Mouse (Mus musculus) urinary bladder, postnatal 4 days (tissue): ENCODE measurements at regions not wholly inside any gene's neighbourhood (a gene's known extent, or its start where the extent isn't known, plus 50 kb on each side); places are given as distances from the start of the nearest gene placed in this dataset.
"Not testable (repeated sequence)": the region's sequence is repeated elsewhere in the genome, so short reads cannot be mapped to it uniquely, and the experiment has no call there.

Experiments used
- DNase-seq, 2 experiments: peaks; one replicate each; pipeline ENCODE4 v3.0.0; 2021 to 2022; ENCODE audit warnings: low spot score in 2 of 2

DNA sequence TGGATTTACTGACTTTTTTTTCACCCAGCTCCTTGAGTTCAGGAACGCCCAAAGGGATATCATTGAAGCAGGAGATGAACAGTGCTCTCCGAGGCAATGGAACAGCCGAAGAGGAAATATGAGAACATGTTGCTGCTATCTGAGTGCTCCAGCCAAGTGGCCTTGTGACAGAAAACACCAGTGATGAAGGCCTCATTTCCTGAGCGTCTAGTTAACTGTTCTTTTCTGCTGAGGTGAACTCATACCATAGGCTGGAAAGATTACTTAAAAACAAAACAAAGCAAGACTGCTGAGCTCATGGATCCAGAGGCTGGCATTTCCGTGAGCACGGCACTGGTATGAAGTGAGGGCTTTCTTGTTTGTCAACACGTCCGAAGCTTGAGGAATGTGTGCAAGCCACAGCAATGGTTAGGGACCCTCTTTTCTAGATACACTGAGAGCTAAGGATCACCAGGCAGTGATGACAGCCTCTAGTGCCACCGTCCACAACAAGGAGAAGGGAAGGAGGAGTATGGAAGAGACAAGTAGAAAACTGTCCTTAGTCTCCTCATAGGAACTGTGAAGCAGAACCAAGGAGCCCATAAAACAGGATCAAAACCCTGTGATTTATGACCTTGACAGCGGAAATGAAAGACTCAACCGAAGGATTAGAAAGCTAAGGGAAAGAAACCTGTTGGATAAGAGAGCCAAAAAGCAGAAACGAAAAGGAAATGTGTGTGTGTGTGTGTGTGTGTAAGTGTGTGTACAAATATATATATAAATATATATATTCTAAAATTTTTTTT, 200.4 kb downstream of the Fam43a start:
- DNase-seq = peak in 1 of 2 experiments; percentile 44

DNA sequence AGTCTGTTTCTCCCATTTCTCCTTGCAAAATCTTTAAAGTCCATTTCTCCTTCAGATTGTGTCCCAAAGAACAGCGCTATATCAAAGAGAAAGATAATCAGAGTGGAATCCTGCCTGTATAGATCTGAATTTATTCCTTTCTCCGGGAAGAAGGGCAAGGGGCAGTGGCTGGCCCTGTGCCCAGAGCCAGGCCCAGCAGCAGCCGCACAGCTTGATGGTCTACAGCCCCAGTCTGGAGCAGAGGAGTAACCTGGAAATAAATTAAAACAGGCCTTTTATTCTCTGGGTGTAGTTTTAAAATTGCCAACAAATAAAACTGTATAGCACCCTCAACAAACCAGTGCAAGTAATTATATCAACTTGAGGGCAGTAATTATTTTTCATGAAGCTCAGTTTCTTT, 204.5 kb downstream of the Fam43a start:
- peak in 1 of 2 experiments; percentile 49 for DNase-seq

DNA sequence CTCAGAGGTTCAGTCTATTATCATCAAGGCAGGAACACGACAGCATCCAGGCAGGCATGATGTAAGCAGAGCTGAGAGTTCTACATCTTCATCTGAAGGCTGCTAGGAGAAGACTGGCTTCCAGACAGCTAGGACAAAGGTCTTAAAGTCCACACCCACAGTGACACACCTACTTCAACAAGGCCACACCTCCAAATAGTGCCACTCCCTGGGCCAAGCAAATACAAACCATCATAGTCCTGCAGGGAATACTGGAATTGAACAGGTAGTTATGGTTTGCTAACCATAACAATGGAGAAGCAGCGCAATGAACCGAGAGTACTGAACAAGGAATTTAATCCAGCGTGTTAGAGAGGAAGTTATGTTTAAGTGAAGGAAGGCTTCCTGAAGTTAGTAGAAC, 206.7 kb downstream of the Fam43a start:
- not testable (repeated sequence) for DNase-seq

DNA sequence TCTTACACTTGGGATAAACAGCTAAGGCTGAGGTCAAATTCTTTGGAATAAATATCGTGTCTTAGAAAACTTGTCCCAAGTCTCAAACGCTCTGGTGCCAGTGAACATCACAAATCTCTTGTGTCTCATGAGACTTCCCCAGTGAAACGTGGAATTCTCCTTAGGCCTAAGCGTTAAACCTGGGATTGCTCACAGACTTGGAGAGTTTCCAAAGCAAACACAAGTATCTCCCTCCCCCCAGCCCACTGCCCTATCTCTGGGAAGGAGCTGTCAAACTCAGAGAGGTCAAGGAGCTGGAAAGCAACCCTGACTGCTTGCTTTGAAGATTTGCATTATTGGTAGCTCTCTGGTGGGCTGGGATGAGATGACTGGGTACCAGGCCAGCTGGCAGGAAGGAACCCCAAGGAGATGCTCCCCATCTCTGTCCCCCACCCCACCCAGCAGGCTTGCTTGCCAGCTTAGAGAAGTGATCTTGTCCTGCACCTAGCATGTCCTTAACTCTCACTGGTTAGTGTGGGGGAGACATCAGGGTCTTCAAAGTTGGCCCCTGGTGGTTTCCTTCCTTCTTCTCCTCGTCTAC, 219.1 kb downstream of the Fam43a start:
- DNase-seq = no peak

DNA sequence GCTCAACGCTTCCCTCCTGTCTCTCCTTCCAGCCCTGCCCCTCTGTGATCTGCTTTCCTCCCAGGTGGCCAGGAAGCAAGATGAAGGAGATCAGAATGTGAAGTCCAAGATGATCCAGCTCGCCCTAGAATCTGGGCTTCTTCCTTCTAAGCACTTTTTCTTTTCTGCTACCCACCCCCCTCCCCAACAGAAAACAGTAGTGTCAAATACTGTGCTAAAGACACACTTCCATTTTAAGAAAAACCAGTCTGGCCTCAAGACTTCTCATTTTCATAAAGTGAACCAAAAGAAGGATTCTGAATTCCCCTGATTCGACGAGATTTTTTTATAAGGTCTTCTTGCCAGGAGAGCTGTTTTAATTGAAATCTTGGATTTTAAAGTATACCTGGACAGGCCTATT, 219.8 kb downstream of the Fam43a start:
- DNase-seq = peak in 1 of 2 experiments; percentile 34

DNA sequence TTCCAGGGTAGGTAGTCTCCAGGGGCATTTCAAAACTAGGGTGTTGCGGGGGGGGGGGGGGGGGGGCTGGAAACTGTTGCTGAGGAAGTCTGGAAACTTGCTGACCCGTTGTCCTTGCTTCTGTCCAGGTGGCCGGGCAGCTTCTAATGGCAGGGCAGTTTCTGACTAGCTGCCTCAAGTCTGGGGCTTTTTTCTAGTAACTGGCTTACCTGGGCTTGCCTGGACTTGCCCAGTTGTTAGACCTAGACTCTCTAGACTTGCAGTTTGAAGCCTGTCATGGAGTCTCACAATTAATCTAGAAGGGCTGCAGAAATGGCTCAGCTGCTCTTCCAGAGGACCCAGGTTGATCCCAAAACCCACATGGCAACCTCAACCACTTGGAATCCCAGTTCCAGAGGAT, 220.7 kb downstream of the Fam43a start:
- DNase-seq = peak in 1 of 2 experiments; percentile 41

DNA sequence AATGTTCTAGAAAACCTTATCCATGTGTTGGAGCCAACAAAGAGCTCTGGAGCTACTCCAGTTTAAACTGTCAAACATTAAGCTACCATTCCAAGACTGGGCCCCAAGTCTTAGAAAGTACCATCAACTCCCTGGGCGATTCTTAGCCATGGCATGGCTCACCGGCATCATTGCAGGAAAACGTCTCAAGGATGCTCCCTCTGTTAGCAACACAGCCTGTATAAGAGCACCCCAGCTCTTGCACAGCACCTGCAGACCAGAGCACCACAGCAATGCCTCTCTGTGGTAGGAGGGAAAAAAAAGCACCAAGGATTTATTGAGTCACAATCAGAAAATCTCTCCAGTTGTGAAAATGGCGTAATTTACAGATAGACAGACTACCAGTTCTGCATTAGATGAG, 221.2 kb downstream of the Fam43a start:
- no peak for DNase-seq

DNA sequence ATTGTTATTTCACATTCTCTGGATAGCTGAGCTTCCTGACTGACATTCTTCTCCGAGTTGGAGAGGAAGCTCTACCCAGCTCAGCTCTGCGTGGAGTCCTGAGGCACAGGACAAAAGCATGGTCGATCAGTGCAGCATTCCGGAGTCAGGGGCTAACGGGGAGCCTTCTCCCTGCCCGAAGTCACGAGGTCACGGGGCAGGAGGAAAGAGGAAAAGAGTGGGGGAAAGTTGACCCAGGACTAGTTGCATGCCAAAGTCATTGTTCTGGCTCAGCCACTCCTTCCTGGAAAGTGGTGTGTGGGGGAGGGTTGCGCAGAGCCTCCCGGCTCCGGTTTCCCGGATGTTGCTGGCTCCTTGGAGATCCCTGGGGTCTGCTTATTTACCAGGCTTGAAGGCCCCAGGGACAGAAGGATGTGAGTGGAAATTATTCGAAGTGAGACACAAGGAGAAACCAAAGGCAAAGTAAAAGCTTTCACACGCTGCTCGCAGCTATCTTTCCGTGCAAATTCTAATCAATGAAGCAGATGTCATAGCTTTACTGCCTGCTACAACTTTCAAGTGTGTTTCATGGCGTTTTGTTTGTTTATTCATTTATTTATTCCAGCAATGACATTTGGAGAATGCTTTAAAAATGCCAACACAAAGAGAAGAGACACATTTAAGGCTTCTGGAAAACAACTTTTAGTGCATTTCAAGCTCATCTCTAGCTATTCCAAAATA, 221.8 kb downstream of the Fam43a start:
- peak; percentile 60 to 66 for DNase-seq

DNA sequence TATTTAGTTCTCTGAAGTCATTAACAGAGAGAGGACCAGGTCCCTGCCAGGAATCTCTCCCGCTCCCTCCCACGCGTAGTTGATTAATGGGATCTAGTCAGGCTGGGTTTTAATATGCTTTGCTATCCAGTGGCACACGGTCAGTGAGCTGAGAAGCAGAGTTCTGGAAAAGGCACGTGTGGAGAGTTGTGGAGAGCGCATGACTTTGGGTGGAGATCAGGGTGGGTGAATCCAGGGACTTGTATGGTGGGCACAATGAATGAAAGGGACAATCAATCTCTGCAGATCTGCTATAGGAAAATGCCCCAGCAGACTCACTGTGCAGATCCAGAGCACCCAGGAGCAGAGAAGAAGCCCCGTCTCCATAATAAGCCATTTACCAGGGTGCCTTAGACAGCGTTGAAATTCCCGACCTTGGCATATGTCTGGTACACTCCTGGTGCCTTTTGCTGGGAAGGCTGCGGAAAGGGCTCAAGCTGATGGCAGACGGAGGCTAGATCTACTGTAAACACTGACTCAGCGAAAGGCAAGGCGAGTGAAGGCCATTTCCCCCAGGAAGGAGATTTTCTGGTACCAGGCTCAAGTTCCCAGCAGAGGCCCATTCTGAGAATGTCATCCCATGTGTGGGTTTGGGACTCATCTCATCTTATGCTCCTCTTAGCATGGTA, 222.5 kb downstream of the Fam43a start:
- peak in 1 of 2 experiments; percentile 47 for DNase-seq

DNA sequence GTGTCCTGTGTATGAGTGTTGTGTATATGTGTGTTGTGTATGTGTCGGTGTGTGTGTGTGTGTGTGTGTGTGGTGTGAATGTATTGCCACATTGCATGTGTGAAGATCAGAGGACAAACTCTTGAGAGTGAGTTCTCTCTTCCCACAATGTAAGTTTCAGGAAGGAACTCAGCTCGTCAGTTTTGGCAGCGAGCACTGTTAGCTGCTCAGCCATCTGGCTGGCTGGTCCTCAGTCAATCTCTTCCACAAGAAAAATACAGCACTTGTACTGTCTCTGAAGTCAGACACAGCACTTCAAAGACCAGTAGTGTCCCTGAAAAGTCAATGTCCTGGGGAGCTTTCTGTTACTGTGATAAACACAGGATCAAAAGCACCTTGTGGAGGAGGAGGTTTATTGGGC, 226.6 kb downstream of the Fam43a start:
- no peak for DNase-seq

DNA sequence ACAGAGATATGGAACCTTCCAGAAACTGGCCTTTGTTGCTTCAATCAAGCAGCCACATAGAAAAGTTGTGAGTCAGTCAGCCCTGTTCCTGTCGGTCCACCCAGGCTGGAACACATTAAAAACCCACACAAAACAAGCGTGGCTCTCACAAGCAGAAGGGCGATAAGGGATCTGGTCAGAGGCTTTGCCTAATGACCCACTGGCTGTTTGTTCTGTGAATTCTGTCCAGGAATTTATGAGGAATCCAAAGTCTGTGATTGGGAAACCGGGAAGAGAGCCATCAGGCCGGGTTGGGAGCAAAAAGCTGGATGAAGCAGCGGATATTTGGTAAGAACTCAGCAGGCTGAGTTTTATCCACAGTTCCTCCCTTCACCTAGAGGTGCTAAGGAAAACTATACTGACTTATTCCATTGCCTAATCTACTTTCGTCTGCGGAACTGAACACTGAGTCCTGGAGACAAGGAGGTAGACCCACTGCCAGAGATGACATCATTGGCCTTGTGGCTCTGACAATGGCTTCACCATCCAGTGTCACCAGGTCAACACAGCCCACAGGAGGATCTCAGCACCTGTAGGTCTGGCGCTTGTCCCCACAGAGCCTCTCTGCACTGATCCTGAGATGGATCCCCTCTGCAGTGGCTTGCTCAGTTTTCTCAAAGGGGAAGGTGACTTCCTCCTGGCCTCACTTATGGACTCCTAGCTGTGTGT, 228.5 kb downstream of the Fam43a start:
- peak; percentile 64 to 65 for DNase-seq

DNA sequence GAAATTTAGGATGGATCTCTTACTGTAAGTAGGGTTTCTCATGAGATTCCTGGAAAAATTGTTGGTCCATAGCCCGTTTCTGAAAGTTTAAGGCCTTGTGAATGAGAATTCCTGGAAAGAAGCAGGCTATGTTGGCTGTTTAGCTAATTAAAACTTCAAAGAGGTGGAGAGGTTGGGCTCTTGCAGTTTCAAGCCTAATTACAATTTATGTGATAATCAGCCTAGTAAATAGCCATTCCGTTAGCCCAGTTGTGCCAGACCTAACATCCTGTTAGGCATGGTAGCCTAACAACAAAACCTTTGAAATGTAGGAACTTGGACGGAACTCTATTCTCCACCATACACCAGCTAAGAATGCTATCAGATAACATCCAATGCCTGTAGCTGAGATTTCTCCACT, 235.0 kb downstream of the Fam43a start:
- no peak for DNase-seq

DNA sequence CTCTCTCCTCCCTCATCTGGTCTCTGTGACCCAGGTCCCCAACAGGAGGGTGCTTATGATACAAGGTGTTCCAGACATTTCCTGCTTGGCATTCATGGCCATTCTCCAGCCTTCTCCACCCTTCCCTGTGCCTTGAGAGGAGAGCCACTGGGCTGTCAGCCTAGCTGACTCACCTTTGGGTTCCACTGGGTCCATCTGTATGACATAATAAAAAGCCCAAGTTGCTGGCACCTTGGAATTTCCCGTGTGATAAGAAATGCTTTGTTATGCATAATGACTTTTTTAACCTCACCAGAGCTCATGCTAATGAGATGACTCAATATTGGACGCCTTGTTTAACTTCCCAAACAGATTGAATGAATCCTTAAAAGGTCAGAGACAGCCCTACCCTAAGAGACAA, 236.2 kb downstream of the Fam43a start:
- DNase-seq = no peak

DNA sequence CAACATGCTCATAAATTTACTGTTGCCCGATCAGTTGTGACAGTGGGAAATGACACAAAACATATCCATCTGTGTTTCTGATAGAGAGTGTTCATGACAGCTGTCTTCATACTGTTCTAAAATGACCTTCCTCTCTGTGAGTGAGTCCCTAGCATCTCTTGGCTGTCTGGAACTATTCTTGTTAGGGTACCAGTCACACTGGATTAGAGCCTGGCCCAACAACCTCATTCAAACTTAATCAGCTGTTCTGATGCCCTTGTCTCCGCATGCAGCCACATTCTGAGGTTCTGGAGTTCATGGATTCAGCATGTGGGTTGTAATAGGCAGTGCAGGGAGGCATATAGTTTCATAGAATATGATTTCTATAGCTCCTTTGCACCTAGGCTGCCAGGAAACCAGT, 238.4 kb downstream of the Xxylt1 start:
- no peak for DNase-seq

DNA sequence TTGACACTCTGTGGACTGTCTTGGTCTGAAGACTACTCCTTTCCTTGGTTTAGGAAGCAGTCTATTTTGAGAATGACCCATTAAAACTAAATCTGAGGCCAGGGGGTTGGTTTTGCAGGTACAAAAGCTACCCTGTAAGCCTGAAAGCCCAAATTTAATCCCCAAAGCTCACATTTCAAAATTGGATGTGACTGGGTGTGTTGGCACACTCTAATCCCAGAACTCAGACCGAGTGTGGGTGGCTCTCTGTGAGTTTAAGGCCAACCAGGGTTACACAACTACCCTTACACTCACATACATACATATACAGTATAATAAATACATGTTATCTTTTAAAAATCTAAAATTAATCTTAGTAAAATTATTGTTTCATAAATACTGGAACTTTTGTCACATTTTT, 228.6 kb downstream of the Xxylt1 start:
- no peak for DNase-seq

DNA sequence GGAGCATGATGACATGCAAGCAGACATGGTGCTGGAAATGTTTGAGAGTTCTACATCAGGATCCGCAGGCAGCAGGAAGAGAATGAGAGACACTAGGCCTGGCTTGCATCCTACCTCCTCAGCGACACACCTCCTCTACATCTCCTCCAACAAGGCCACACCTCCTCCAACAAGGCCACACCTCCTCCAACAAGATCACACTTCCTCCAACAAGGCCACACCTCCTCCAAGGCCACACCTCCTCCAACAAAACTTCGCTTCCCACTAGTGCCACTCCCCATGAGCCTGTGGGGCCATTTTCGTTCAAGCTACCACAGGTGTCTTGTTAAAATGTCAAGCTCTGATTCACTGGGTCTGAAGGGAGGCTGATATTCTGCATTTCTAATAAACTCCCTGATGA, 226.5 kb downstream of the Xxylt1 start:
- no peak for DNase-seq

DNA sequence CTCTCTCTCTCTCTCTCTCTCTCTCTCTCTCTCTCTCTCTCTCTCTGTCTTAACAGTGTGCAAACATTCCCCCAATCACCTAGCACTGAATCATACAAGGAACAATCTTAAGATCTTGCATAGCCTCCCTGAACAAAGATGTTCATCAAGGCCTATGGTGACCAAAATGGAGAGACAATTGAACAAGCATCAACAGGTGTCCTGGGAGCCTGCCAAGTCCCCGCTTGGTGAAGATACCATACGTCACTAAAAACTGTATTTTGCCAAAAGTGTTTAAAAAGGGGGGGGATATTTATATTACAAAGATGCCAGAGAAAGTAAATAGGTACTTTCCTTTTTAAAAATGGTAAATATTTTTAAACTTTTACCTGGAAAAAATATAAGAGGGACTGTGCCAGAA, 223.6 kb downstream of the Xxylt1 start:
- DNase-seq = no peak

DNA sequence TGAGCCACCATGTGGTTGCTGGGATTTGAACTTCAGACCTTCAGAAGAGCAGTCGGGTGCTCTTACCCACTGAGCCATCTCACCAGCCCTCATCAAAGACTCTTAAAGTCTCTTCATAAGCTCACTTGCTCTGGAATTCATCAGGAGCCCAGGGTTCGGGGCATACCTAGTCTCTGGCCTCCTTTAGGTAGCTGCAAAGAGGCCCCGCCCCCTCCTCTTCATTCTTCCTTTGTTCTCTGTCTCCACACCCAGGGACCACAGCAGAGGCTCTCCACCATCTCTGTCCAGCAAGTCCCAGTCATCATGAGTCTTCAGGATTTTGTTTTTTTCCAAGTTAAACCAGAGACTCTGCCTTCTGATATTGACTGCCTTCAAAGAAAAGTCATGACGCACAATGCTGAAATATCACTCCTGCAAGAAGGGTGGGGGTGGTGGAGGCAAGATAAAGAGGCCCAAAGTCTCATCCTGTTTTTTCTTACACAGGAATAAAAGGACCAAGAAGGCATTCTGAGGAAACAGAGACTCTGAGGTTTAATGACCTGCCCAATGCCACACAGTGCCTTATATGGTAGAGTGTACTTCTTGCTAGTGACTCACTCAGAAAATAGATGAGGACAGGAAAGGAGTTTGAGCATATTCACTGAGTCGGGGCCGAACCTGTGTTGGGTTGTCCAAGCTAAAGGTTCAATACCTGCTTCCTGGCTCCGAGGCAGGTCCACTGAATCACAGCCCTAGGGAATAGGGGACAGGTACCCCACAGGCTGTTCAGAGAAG, 211.9 kb downstream of the Xxylt1 start:
- no peak for DNase-seq

DNA sequence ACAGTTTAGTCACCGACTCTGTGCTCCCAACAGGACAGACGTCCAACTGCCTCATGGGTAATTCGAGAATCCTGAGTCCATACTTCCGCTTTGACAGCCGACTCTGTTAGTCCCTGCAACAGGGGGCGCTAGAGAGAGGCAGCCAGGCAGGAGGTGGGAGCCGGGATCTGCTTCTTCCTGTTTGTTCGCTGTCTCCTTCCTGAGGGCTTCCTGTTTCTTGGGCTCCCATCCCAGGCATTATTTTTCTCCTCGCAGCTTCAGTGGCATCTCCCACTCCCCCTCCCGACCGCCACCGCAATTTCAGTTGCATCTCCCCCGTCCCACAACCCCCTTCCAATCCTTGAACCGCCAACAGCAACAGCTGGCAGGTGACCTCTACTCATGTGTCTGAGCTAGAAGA, 211.1 kb downstream of the Xxylt1 start:
- DNase-seq = peak in 1 of 2 experiments; percentile 25

DNA sequence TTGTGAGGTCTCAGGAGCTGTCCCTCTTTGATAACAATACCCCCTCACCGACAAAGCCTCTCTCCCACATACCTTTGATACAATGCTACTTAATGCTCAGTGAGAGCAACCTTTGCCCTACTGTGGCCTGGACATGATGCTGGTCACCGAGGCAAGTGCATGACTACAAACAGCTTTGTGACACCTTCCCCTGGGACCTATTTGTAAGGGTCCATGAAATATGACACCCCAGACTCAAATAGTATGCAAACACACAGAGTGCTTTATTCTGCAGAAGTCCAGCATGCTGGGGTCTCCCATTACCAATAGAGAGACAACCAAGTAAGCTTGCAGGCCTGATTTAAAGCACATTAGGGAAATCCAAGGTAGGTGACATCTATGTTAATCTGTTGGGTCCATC, 210.6 kb downstream of the Xxylt1 start:
- no peak for DNase-seq

DNA sequence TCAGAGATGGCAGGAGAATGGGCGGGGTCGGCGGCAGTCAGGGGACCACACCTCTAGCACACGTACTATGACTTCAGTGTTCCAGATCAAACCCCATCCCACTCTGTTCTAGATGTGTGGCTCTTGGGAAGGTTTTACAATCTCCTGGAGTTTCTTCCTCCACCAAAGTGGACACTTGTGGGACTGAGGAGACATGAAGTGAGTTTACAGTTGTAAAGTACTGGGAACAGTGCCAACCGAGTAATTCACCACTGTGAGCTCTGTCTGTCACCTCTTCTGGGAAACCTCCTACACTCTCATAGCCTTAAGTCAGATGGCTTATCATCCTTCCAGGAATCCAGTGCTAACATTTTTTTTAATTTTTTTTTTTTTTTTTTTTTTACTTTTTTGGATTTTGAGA, 209.1 kb downstream of the Xxylt1 start:
- DNase-seq = no peak
